Mouse (Mus musculus) regulatory T cell (primary cell): ENCODE data around the gene Olfr639.
"Not testable (repeated sequence)": the region's sequence is repeated elsewhere in the genome, so short reads cannot be mapped to it uniquely, and the experiment has no call there.

Experiments used
- in situ Hi-C: fragments of 300-600 bp; cut with MboI, MseI; formaldehyde crosslinking; loops from one replicate; pipeline ENCODE4 v1.15.1; 2025; ENCODE audit warnings: high pct_unique_total_duplicates

Olfr639 gene

DNA sequence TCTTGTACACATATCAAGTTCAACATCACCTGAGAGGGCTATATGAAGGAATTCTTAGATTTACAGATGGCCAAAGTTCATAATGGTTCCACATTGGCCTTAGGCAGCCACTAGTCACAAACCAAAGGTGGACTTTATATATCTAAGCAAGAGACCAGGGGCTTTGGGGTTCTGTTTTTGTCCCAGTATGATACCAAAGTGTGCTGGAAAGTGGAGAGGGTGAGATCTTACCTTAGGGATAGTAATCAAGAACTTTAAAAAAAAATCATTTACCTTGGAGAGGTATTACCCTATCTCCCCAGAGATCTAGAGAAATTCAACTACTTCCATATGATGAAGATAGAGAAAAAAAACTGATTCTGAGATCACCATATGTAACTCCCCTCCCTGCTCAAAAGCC, at the start of gene Olfr639:
TSS of gene Olfr639 (minus strand) at position 101 of the 400 bp plus-strand sequence.
- in situ Hi-C loops = no loop called here

DNA sequence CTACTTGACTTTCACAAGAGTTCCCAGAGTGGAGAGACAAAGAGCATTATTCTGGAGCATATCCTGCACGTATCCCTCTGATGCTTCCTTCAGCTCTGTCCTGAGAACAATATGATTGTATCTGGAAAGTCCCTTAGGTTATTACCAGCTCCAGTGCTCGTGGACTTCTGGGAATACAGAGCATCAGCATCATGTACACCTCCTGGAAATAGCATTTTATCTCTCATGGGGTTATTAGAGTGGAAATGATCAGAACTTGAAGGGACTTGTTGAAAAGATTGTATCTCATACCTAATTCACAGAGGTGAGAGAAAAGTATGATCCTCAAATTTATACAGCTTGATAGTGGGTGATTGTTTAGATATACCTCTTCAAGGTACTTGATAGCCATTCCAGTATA, 44.2 kb upstream of the Olfr639 start, which contains the start of gene 4930516K23Rik:
TSS of gene 4930516K23Rik (minus strand) at position 101 of the 400 bp plus-strand sequence.
- in situ Hi-C loops = no loop called here

DNA sequence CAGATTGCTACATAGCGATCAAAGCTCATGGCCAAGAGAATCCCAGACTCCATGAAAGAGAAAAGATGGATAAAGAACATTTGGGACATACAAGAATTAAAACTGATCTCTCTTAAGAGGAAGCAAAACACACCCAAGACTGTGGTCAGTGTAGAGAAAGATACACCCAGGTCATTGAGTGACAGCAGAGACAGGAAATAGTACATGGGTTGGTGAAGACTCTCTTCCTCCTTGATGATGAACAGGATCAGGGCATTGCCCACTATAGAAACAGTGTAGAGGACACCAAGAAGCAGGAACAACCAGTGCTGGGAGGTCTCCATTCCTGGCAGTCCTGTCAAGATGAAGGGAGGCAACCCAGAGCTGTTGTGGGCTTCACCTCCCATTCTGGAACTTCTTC, 42.1 kb upstream of the Olfr639 start:
- in situ Hi-C loops = no loop called here

DNA sequence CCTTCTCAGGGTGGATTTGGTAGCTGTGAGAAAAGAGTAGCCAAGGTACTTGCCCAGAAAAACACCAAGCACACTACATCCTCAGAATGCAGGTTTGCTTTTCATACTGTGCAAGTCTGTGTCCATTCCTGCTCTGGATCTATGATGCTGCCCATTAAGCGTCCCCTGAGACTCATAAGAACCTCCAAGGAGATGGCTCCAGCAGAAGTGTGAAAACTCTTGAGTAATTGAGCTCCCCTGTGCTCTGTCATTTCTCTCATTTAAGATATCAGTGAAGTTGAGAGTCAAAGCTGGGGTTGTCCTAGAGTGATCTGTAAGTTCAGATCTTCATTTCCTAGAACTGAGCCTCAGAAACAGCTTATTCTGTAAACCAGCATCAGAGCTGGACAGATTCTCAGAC, 35.5 kb upstream of the Olfr639 start, which contains the start of gene Olfr642:
TSS of gene Olfr642 (minus strand) at position 101 of the 400 bp plus-strand sequence.
- in situ Hi-C loops = no loop called here

DNA sequence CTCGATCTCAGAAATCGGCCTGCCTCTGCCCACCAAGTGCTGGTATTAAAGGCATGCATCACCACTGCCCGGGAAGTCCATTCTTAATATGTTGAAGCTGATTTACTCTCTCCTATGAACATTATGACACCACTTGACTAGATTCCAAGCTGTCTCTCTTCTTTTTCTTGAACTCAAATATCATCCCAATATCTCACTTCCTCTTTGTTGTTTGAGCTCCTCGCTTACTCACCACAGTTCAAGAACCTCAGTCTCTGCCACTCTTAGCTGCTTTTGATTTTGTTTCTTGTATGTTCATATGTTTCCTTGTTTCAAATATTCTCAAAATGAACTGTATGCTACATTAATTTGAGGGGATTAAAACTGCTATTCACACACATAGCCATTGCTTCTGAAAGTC, 33.6 kb upstream of the Olfr639 start:
- in situ Hi-C loops = no loop called here

DNA sequence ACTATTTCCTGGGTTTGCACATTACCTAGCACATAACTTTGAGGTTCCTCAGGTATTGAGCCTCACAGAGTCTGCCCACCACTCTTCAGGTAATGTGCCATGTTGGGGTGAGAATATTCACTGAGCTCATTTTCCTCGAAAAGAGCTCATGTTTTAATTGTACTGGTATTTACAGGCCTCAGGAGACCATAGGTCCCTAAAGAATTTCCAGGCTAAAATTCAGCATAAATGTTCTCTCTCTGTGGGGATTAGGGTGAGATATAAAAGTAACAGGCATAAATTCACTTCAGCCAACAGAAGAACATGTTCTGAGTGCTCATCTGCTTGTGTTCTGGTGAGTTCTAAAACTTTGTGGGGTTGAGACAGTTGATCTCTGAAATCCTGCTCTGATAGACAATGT, 18.0 kb upstream of the Olfr639 start, which contains the start of gene Olfr641:
TSS of gene Olfr641 (plus strand) at position 301 of the 400 bp plus-strand sequence.
- in situ Hi-C loops = no loop called here

DNA sequence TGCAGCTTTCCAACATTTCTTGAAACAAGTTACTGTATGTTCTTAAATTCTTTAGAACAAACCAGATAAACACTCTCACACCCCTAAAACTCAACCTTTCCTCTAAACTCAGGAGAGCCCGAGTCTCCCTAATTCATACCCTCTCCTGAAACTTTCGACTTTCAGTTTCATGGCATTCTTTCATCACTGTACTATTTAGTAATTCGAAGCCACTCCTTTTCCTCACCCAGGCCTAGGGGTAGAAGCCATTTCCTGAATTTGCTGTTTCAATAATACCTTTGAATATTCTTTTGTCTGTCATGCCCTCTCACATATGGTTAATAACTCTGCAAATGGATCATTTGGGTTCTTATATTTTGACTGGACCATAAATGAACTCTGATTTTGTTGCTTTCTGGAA, 9.9 kb upstream of the Olfr639 start:
- in situ Hi-C loops = no loop called here

DNA sequence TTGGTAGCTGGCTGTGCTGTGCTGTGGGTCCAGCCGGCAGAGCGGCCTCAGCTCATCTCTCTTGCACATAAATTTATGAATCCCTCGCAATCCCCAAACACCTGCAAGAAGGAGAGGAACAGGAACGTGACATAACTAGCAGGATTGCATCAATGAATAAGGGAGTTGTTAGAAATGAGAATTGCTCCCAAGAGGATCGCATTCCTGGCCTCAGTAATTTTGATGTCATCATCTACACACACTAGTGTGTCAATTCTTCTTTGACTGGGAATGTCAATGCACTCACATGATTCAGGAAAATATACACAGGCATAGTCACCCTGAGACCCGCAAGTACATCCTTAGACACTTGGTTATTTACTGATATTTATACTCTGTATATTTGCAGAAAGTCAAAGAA, 8.4 kb upstream of the Olfr639 start, which contains the start of gene Olfr640:
TSS of gene Olfr640 (minus strand) at position 101 of the 400 bp plus-strand sequence.
- in situ Hi-C loops = no loop called here

DNA sequence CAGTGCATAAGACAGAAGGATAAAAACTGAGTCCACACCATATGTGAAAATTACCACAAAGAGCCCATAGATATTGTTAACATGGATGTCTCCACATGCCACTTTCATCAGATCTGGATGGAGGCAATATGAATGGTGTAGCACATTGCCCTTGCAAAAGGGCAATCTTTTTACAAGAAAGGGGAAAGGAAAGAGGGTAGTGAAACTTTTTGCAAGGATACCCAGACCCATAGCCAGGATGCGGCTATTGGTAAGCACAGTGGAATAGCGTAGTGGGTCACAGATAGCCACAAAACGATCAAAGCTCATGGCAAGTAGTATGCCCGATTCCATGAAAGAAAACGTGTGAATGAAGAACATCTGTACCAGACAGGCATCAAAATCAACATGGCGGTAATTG, 4.5 kb upstream of the Olfr639 start:
- in situ Hi-C loops = no loop called here

DNA sequence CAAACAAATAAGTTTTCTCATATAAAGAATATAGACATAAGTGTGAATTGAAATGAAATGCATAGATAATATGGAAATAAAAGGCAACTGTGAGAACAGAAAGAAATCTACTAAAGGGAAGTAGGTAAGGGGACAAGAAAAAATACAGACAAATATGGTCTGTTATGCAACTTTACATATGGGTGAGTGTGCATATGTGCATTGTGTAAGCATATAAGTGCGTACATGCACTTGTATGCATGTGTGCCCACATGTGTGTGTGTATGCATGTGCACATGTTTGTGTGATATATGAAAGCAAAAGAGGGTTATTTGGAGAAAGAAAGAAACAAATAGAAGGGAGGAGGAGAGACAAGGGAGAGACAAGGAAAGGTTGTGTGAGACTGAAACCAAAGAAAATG, 1.9 kb upstream of the Olfr639 start:
- in situ Hi-C loops = no loop called here

DNA sequence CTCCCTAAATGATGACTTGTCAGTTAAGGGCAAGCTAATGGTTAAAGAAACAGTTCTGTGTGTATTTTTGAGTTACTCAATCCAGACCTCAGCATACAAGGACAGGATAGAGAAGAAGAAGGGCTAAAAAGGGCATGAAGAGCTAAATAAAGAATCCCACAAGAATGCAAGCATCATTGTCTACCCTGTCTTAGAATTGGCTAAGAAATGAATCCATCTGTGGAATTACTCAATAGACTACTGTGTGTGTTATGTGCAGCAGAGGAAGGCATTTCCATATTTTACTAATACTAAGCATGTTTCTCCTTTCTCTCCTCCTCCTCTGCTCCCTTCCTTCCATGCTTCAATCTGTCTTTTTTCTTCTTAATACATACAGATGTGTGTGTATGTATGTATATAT, 18.0 kb downstream of the Olfr639 start:
- in situ Hi-C loops = no loop called here

DNA sequence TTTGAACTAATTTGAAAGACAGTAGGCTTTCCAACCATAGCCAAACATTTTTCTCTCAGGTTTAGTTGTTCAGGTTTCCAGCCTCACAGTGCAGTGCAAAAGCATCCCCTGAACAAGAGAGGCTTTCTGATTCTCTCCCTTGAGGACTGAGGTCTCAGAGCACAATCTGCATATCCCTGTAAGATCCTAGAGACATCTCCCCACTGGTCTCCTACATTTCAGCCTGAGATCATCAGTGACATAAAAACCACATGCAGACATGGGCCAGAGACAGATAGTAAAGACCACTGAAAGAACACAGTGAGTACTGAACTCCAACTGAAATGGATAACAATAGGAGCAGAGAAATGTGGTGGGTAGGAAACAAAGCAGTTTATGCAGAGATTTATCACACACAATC, 18.7 kb downstream of the Olfr639 start, which contains the start of gene Olfr638:
TSS of gene Olfr638 (plus strand) at position 301 of the 400 bp plus-strand sequence.
- in situ Hi-C loops = no loop called here

DNA sequence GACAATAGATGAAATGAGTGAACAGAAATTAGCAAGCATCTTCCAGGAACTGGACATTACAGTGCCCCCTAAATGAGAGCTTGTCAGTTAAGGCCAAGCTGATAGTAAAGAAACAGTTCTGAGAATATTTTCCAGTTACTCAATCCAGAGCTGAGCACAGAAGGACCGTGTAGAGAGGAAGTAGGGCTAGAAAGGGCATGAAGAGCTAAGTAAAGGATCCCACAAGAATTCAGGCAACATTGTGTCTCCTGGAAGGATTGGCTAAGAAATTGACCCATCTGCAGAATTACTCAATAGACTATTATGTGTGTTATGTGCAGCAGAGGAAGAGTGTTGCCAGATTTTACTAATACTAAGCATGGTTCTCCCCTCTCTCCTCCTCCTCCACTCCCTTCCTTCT, 45.3 kb downstream of the Olfr639 start:
- in situ Hi-C loops = no loop called here

DNA sequence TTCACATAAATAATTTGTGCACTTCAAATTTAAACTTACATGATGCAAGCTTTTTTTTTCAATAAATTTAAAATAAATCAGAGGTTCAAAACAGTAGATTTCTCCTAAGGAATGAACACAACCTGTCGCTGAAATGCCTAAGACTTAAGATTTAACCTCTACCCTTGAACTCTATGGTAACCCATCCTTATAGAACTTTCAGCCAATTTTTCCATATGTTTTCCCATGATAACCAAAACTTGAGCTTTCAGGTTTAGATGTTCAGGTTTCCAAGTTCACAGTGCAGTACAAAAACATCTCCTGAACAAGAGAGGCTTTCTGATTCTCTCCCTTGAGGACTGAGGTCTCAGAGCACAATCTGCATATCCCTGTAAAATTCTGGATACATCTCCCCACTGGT, 46.3 kb downstream of the Olfr639 start, which contains the start of gene Olfr635:
TSS of gene Olfr635 (plus strand) at position 301 of the 400 bp plus-strand sequence.
- in situ Hi-C loops = no loop called here

DNA sequence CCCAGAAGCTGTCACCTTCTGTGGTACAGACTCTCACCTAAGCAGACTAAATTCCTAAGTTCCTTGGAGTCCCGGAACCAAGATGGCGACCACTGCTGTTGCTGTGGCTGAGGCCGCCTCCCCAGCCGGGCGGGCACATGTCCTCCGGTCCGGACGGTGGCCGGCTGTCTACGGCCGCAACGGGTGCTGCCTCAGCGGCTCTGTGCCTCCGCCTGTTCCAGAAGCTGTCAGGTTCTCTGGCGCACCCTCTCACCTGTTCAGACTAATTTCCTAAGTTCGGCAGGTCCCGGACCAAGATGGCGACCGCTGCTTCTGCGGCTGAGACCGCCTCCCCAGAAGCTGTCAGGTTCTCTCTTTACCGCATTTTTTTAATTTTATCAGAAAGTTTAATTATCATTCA, 50.2 kb downstream of the Olfr639 start:
- in situ Hi-C loops = not testable (repeated sequence)
